Mouse (Mus musculus): Measurements from ENCODE around the gene Mc3r. TPM values are rescaled to one million over a fixed set of nuclear protein-coding genes. Genes with fewer than 3 reads are reported as not detected.
A peak's percentile ranks its signal among the peaks of the same experiment; 100 is the strongest.

Gene Mc3r
- polyA plus RNA-seq, 1 experiment from 2014 or later, result not detected

DNA sequence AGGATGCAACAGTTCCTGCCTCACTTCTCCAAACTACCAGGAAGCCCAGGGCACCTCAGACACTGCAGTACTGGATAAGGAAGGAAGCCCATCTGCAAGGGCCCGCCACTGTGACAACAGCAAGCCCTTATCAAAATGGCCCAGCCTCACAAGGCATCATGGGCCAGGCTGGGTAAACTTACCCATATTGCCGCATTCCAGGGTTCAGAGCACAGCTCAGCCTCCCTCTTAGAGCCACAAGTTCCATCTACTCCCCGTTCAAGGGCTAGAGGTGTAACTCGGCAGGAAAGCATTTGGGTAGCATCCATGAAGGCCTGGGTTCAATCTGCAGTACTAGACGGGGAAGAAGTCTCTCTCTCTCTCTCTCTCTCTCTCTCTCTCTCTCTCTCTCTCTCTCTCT lies 11.8 kb downstream of the Mc3r start:
- no peak overlapping the region for H3K4me2 ChIP-seq (replicated peaks)
- no peak for ATAC-seq (ENCODE audit: low FRiP score)
- no peak overlapping the region for H3K27ac ChIP-seq
- 79% methylated on average over 5 of the region's 5 CpGs for WGBS
- H3K9ac ChIP-seq, result no peak overlapping the region
- 0 out of 2 replicates have a peak, but pooled peaks cover 3% of the 10 kb centered on the region for H3K4me1 ChIP-seq
- no peaks in the 10 kb centered on the region for H3K27me3 ChIP-seq
- no peaks in the 10 kb centered on the region for H3K9me3 ChIP-seq (replicated peaks)
- H3K4me3 ChIP-seq, result no peak overlapping the region
- no peaks in the 10 kb centered on the region for H3K36me3 ChIP-seq

DNA sequence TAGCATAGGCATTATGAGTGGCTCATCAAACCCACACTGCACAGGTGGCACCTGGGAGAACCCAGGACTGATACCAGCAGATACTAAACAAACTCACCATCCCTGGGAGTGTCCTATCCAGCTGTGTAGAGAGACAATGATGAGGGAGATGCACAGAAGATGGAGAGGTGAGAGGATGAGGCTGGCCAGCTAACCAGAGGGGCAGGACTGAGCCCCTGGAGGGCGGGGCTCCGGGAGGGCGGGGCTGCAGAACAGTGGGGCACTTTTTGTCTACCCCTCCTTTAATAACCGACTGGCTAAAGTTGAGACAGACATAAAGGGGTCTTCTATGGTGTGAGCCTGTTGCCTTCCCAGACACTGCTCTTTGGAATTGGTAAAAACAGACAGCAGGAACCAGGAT lies 13.1 kb downstream of the Mc3r start:
- Histone ChIP-seq H3K9me3 (replicated peaks) (no peaks in the 10 kb centered on the region), H3K4me1 (0 out of 2 replicates have a peak, but pooled peaks cover 3% of the 10 kb centered on the region), H3K4me3 (no peak overlapping the region), H3K9ac (no peak overlapping the region), H3K27me3 (no peaks in the 10 kb centered on the region), H3K27ac (no peak overlapping the region), H3K36me3 (no peaks in the 10 kb centered on the region), H3K4me2 (replicated peaks) (no peak overlapping the region)
- ATAC-seq (ENCODE audit: low FRiP score), result no peak
- WGBS, result 72% methylated on average over 4 of the region's 4 CpGs

DNA sequence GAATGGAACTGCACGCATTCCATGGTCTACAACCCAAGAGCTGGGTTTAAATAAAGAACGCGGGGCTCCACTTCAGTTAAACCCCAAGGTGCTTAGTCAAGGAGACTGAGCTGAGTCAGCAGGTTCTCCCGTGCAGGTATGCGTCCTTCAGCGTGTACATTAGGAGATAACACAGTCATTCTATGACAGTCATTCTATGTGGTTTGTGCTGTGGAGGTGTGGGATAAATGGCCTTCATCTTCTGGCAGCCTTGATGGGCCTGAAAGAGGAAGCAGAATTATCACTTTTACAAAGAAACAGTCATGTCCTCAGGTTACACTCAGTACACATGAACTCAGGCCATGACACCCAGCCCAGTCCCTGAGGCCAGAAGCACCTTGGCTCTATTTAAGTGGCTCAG lies 14.9 kb downstream of the Mc3r start:
- Histone ChIP-seq H3K4me2 (replicated peaks) (no peak overlapping the region), H3K27ac (no peak overlapping the region), H3K4me3 (no peak overlapping the region), H3K9ac (no peak overlapping the region), H3K4me1 (no peaks in the 10 kb centered on the region), H3K27me3 (no peaks in the 10 kb centered on the region), H3K9me3 (replicated peaks) (no peaks in the 10 kb centered on the region), H3K36me3 (no peaks in the 10 kb centered on the region)
- ATAC-seq (ENCODE audit: low FRiP score), result no peak
- WGBS, result 95% methylated on average over 6 of the region's 6 CpGs

DNA sequence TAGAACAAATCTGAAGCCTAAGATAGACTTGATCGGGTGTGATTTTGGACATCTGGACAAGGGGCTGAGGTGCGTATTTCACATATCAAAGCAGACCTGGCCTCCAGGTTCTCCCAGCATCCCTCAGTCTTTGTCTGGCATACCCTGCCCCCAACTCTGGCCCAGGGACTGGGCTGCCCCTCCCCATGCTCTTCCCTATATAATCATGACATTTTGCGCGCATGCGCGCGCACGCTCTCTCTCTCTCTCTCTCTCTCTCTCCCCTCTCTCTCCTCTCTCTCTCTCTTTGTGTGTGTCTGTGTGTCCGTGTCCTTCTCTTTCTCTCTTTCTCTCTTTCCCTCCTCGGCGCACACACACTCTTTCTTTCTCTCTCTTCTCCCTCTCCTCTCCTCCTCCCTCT lies 21.6 kb downstream of the Mc3r start:
- Histone ChIP-seq H3K9me3 (replicated peaks) (no peaks in the 10 kb centered on the region), H3K4me1 (peaks cover 16% of the 10 kb centered on the region), H3K36me3 (no peaks in the 10 kb centered on the region), H3K4me2 (replicated peaks) (no peak overlapping the region), H3K27me3 (no peaks in the 10 kb centered on the region), H3K4me3 (no peak overlapping the region), H3K27ac (peak overlapping the region; percentile 45; the same call in 1 of the 2 replicates), H3K9ac (no peak overlapping the region)
- peak; percentile 58 for ATAC-seq (ENCODE audit: low FRiP score)
- WGBS, result 88% methylated on average over 11 of the region's 11 CpGs

DNA sequence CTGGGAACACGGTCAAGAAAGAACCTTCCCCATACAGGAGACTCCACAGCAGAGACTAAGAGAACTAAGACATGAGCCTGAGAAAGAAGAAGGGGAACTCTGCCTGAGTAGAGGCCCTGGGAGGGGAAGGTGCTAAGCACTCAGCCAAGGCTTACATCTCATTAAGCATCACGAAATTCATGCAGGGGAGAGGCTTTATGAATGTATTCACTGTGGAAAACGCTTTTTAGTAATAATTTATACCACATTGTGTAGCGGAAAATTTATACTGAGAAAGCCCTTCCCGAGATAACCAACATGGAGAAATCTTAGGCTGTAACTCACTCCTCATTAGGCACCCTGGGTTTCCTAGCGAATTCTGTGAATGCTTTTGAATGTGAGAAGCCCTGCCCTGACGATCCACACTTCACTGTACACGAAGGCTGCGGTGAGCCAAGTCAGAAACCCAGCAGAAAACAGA lies 22.2 kb downstream of the Mc3r start:
- Histone ChIP-seq H3K27ac (peak overlapping the region; percentile 45; the same call in 1 of the 2 replicates), H3K4me2 (replicated peaks) (no peak overlapping the region), H3K9me3 (replicated peaks) (no peaks in the 10 kb centered on the region), H3K4me3 (no peak overlapping the region), H3K36me3 (no peaks in the 10 kb centered on the region), H3K4me1 (peaks cover 16% of the 10 kb centered on the region), H3K27me3 (no peaks in the 10 kb centered on the region), H3K9ac (no peak overlapping the region)
- 36% methylated on average over 9 of the region's 9 CpGs for WGBS
- no peak for ATAC-seq (ENCODE audit: low FRiP score)

DNA sequence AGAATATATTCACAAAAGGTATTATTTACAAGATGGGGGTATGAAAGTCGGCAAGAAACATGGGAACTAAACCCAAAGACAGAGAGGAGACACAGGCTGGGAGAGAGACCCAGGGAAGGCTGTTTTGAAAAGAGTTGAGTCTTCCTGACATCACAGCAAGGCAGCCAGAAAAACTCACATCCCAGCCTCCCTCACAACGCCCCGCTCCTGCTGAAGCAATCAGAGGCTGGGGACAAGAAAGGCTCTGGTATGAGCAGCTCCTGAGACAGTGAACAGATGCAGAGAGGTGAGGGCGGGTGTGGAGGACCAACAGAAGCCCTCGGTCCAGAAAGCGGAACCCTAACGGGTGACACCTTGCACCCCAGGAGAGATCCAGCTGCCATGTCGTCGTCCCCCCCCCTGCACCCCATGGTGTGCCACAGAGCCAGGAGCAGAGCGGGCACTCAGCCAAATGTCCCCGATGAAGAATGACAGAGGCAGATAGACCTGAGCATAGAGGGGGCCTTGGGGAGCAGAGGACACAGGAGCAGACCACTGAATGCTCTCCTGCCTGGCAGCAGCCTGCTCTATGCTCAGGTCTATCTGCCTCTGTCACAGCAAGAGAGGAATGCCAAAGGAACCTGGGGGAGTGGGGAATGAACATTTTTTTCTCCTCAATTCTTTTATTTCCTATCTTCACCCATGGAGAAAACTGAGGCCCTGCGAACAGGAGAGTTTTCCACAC lies 22.8 kb downstream of the Mc3r start:
- no peaks in the 10 kb centered on the region for H3K27me3 ChIP-seq
- H3K9ac ChIP-seq, result no peak overlapping the region
- H3K4me2 ChIP-seq (replicated peaks), result no peak overlapping the region
- peak overlapping the region; percentile 44; the same call in 1 of the 2 replicates for H3K27ac ChIP-seq
- H3K4me3 ChIP-seq, result no peak overlapping the region
- H3K36me3 ChIP-seq, result no peaks in the 10 kb centered on the region
- 59% methylated on average over 12 of the region's 12 CpGs for WGBS
- peaks cover 16% of the 10 kb centered on the region for H3K4me1 ChIP-seq
- no peaks in the 10 kb centered on the region for H3K9me3 ChIP-seq (replicated peaks)
- ATAC-seq (ENCODE audit: low FRiP score), result peak; percentile 40; the same call in 1 of the 2 replicates

DNA sequence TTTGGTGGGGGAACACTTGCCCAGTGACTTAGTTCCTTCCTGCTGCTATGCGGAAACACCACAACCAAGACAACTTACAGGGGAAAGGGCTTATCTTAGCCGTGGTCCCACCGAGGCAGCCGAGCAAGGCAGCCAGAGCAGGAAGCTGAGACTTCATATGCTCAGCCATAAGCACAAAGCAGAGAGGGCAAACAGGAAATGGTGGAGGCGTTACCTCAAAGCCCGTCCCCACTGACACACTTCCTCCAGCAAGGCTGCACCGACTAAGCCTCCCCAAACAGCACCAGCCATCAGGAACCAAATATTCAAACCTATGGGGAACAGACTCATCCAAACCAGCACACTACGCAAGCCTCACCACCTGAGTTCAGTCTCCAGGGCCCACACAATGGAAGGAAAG lies 26.4 kb downstream of the Mc3r start:
- Histone ChIP-seq H3K36me3 (no peaks in the 10 kb centered on the region), H3K9ac (no peak overlapping the region), H3K27ac (no peak overlapping the region), H3K9me3 (replicated peaks) (no peaks in the 10 kb centered on the region), H3K4me3 (no peak overlapping the region), H3K27me3 (no peaks in the 10 kb centered on the region), H3K4me1 (peaks cover 16% of the 10 kb centered on the region), H3K4me2 (replicated peaks) (no peak overlapping the region)
- 84% methylated on average over 8 of the region's 8 CpGs for WGBS
- ATAC-seq (ENCODE audit: low FRiP score), result no peak

DNA sequence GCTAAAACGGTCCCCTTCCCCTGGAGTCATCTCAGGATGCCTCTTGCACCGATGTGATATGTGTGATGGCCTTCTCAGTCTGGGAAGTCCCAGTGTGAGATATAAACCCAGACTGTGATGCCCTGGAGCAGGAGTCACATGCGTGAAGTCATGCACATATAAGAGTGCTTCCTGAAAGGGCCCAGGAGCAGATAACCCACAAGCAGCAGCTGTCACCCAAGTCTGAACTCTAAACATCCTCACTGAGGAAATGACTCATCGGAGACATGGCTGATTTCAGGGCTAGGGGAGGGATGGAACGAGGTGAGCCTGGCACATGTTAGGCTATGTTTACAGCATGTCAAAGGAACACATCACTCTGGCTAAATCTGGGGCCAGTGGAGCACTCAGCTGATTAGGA lies 27.9 kb downstream of the Mc3r start:
- 73% methylated on average over 5 of the region's 5 CpGs for WGBS
- H3K9me3 ChIP-seq (replicated peaks), result no peaks in the 10 kb centered on the region
- peaks cover 2% of the 10 kb centered on the region; the same call in 1 of the 2 replicates for H3K4me1 ChIP-seq
- ATAC-seq (ENCODE audit: low FRiP score), result no peak
- no peak overlapping the region for H3K9ac ChIP-seq
- H3K4me3 ChIP-seq, result no peak overlapping the region
- no peaks in the 10 kb centered on the region for H3K27me3 ChIP-seq
- H3K27ac ChIP-seq, result no peak overlapping the region
- H3K36me3 ChIP-seq, result no peaks in the 10 kb centered on the region
- no peak overlapping the region for H3K4me2 ChIP-seq (replicated peaks)

DNA sequence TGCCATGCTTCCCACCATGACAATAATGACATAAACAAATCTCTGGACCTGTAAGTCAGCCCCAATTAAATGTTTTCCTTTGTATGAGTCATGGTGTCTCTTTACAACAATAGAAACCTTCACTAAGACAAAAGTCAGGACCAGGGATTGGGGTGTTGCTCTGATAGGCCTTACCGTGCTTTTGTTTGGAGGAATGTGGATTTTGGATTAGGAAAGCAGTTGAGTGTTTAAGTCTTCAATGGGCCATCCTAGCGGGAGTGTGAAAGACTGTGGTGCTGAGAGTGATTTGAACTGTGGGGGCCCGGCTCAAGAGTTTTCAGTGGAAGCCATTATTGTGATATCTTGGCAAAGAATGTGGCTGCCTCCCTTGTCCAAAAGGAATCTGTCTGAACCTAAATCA lies 30.7 kb downstream of the Mc3r start:
- Histone ChIP-seq H3K27me3 (no peaks in the 10 kb centered on the region), H3K4me3 (no peak overlapping the region), H3K36me3 (no peaks in the 10 kb centered on the region), H3K9me3 (replicated peaks) (no peaks in the 10 kb centered on the region), H3K4me1 (0 out of 2 replicates have a peak, but pooled peaks cover 3% of the 10 kb centered on the region), H3K9ac (no peak overlapping the region), H3K27ac (no peak overlapping the region), H3K4me2 (replicated peaks) (no peak overlapping the region)
- no peak for ATAC-seq (ENCODE audit: low FRiP score)
- WGBS, result 82% methylated on average over 3 of the region's 3 CpGs

DNA sequence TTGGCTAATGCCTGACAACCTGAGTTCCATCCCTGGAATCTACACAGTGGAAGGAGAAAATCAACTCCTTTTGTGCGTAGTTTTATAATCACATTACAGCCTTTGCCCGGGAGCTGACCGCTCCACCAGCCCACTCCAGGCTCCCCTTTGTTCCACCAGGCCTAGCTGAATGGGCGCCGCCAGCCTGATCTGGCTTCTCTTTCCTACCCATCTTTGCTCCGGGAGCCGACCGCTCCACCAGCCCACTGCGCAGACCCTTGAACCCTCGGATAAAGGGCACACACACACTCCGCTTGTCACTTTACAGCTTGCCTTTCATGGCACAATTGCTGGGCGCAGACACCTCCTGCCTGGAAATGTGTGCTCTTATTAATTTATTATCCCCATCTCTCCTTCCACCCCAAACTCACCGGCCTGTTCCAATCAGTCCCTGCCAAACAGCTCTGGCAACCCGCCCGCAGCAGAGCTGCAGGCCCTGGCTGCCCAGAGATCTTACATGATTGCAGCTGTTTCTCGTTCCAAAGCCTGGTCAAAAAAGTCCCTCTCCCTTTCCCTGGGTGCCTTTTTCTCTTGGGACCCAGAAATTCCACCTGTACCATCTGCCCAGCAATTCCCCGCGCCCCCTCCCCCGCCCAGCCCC lies 33.9 kb downstream of the Mc3r start:
- WGBS, result 68% methylated on average over 19 of the region's 19 CpGs
- Histone ChIP-seq H3K4me3 (no peak overlapping the region), H3K27ac (no peak overlapping the region; the same call in 1 of the 2 replicates), H3K36me3 (no peaks in the 10 kb centered on the region), H3K27me3 (no peaks in the 10 kb centered on the region), H3K4me2 (replicated peaks) (no peak overlapping the region), H3K9me3 (replicated peaks) (no peaks in the 10 kb centered on the region), H3K9ac (no peak overlapping the region), H3K4me1 (0 out of 2 replicates have a peak, but pooled peaks cover 3% of the 10 kb centered on the region)
- ATAC-seq (ENCODE audit: low FRiP score), result no peak; the same call in 1 of the 2 replicates

DNA sequence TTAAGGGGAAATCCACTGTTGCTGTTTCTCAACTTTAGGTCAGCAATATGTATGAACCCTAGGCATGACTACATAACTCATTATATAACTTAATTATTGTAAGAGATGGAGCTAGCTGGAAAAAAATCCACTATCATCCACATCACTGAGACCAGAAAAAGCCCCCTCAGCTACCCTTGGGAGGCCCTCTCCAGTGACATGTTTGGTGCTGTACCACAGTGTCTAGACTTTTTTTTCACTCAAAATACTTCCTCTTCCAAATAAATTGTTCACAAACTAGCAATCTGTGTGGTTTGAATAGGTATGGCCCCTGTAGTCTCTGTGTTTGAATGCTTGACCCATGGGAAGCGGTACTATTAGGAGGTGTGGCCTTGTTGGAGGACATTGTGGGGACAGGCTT lies 39.4 kb downstream of the Mc3r start:
- no peak overlapping the region for H3K4me2 ChIP-seq (replicated peaks)
- peaks cover 8% of the 10 kb centered on the region; the same call in 1 of the 2 replicates for H3K4me1 ChIP-seq
- no peaks in the 10 kb centered on the region for H3K27me3 ChIP-seq
- no peak for ATAC-seq (ENCODE audit: low FRiP score)
- H3K4me3 ChIP-seq, result no peak overlapping the region
- no peaks in the 10 kb centered on the region for H3K36me3 ChIP-seq
- no peak overlapping the region for H3K27ac ChIP-seq
- no peaks in the 10 kb centered on the region for H3K9me3 ChIP-seq (replicated peaks)
- no peak overlapping the region for H3K9ac ChIP-seq
- WGBS, result 97% methylated on average over 1 of the region's 1 CpGs

DNA sequence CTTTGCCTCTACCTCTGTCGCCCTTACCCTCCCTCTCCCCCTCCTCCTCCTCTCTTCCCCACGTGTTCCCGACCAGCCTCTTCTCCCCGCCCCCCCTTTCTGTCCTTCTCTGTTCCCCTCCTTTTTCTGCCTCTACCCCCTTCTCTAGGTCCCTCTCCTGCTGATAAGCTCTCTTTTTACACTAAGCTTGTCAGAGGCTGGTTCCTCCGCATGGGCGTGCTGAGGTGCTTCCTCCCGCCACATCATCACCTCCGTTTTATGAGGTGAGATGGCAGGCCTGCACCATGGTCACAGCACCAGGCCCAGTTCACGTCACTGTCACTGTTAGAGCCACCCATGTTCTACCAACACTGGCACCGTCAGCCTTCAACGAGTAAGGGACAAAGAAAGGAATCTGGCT lies 40.7 kb downstream of the Mc3r start:
- H3K27ac ChIP-seq, result no peak overlapping the region
- H3K9me3 ChIP-seq (replicated peaks), result no peaks in the 10 kb centered on the region
- ATAC-seq (ENCODE audit: low FRiP score), result no peak
- no peaks in the 10 kb centered on the region for H3K27me3 ChIP-seq
- H3K9ac ChIP-seq, result no peak overlapping the region
- H3K4me3 ChIP-seq, result no peak overlapping the region
- H3K36me3 ChIP-seq, result no peaks in the 10 kb centered on the region
- H3K4me1 ChIP-seq, result peaks cover 11% of the 10 kb centered on the region; the same call in 1 of the 2 replicates
- WGBS, result 33% methylated on average over 10 of the region's 11 CpGs
- H3K4me2 ChIP-seq (replicated peaks), result no peak overlapping the region
